Mouse (Mus musculus): Measurements from ENCODE around the gene Gap43.
A peak's percentile ranks its signal among the peaks of the same experiment; 100 is the strongest.
"Not testable (repeated sequence)": the region's sequence is repeated elsewhere in the genome, so short reads cannot be mapped to it uniquely, and the experiment has no call there.

Gene Gap43

GRCm38 (mm10) chr16:42294056-42294455, 46.4 kb downstream of the Gap43 start:
- DNase-seq = no peak

GRCm38 (mm10) chr16:42291572-42291971, 48.9 kb downstream of the Gap43 start:
- no peak for DNase-seq

DNA sequence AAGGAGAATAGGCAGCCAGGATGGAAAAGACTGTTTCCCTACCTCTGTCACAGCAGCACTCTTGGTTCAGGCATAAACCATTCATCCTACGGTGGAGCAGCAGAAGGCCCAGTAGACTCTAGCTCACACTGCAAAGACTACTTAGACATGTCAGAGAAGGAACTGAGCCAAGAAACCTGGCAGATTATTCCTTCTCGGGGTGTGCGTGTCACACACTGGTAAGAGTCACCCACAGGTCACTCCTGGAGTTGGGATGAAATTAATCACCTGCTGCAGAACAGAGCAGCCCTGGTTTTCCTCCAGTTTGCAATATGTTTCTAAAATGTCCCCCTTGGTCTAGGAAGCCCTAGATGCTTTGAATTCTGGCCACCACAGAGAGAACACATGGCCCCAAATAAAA, 56.4 kb downstream of the Gap43 start:
- no peak for DNase-seq

DNA sequence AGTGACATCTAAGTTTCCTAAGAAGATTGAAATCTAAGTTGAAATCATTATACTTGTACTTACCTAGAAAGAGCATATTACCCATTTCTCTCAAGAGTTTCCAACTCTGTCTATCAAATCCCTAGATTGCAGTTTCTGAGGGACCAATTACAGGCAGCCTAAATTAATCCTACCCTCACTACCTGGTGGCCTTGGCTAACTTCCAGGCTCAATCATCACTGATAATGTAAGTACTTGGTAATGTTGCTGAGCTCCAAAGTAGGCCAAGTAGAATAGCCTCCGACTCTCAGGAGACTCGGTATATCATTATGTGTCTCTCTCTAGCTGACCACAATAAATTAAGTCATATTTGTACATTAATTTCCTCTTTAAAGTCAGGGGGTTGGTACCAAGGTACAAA, 62.7 kb downstream of the Gap43 start:
- no peak for DNase-seq

- DNase-seq = no peak
Measured at GRCm38 (mm10) chr16:42277268-42277667, 63.2 kb downstream of the Gap43 start.

DNA sequence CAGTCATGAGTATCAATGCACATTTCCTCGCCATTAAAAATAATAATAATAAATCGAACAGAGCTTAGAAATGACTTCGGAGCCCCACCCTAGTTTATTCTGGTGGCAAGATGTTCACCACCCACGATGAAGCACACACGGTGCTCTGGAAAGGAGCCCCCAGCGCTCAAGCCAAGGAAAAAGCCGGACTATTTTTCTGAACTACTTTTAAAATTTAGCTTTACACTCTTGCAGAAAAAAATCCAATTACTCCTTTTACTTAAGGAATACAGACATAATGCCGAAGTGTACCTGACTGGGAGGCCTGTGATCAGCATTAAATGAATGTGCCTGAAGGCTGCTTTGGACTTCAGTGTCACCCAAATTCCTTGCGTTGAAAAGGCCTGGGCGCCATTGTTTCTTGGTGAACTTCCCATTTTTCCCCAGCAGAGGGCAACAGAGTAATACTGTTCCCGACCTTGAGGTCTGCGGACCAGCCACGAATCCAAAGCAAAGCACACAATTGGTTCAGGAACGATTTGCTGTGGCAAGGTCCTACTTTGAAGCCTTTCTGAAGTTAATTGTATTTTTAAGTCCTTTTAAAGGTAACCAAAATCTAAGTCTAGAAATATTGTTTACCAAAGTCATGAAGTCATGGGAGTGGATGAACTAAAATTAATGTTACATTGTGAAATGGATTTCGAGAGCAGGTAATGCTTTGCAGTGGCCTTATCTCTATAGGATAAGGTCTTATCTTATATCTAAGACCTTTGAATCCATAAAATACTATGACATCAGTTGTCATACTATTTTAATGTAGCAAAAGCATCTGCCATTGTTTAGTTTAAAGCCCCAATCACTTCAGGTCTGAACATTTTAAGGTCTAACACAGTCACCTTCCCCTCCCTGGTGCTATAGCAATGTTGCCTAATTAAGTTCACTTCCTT, 64.0 kb downstream of the Gap43 start:
- peak; percentile 45 for DNase-seq

DNA sequence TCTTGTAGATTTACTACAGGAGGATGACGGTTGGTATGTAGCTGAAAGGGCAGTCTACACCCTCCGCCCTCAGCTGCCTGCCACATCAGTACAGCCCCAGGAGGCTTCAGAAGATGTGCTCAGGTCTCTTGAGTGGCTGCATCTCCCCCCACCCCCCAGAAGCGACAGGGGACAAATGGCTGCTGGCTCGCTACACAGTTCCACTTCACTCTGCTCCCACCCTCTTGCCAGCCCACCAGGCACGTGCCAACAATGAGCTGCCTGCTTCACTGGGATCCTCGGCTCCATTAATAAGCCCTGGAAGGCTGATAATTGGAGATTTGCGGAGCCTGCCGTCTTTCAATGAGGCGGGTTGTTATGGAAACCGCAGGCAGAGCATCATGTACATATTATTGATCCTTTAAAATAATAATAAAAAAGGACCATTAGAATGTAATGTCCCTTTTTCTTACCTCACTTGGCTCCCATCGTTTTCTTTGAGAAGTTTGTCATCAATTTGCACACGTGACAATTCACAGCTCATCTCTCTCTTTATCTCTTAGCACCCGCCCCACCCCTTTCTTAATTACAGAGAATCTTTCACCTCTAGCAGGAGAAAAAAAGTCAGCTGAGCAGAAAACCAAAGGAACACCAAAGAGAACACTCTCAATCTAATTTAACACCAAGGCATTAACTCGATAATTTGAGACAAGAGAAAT, 64.8 kb downstream of the Gap43 start:
- no peak for DNase-seq

- no peak for DNase-seq
Measured at GRCm38 (mm10) chr16:42271213-42271612, 69.2 kb downstream of the Gap43 start.

DNA sequence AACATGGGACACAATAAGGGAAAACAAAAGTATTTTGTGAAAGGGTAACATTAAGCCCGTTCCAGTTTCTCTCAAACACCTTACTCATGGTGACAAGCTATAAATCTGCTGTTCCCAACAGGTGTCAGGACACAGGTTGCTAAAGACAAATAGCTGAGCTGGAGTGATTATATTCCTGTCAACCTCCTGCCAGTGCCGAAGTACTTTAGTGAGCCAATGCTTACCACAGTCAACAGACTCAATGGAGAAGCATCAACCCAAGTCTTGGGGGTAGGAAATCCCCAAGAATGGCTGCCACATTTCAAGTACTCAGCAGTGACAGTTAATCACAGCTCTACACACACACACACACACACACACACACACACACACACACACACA, 70.9 kb downstream of the Gap43 start:
- DNase-seq = no peak

GRCm38 (mm10) chr16:42268843-42269586, 71.4 kb downstream of the Gap43 start:
- no peak for DNase-seq

DNA sequence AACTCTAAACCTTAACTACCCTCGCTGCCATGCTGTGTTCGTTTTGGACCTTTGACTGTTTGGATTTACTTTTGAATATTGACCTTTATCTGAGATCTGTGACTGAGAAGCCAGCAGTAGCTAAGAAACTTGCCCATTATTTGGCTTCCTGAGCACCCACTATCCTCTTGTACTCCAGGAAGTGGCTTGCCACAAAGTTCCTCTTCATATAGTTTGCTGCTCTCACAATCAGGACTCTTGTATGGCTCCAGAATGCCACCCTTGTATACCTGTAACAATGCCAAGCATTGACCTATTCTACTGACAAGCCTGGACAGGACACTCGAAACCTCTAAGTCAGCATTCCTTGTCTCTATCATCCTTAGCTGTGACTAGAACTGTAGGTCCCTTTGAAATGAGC, 75.3 kb downstream of the Gap43 start:
- no peak for DNase-seq

- no peak for DNase-seq
Measured at GRCm38 (mm10) chr16:42262935-42263542, 77.4 kb downstream of the Gap43 start.

- DNase-seq = no peak
Measured at GRCm38 (mm10) chr16:42255693-42256092, 84.8 kb downstream of the Gap43 start.

GRCm38 (mm10) chr16:42255222-42255621, 85.2 kb downstream of the Gap43 start:
- no peak for DNase-seq

DNA sequence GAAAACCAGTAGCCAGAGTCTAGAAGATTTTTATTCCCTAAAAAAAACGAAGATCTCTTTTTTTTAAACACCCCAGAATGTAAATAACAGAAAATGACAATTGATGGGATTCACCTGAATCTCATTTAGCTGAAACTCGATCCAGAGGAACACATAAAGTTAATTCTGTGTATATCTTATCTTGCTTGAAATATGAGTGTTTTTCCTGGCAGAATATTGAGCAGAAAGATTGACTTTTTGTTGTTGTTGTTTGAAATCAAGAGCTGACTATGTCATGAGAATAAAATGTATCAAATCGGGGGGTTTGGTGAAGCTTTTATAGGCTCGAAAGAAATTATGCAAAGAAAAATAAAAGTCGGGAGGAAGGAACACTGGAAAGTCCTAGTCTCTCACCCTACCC, 88.2 kb downstream of the Gap43 start:
- DNase-seq = no peak

- not testable (repeated sequence) for DNase-seq
Measured at GRCm38 (mm10) chr16:42244121-42244520, 96.3 kb downstream of the Gap43 start.

DNA sequence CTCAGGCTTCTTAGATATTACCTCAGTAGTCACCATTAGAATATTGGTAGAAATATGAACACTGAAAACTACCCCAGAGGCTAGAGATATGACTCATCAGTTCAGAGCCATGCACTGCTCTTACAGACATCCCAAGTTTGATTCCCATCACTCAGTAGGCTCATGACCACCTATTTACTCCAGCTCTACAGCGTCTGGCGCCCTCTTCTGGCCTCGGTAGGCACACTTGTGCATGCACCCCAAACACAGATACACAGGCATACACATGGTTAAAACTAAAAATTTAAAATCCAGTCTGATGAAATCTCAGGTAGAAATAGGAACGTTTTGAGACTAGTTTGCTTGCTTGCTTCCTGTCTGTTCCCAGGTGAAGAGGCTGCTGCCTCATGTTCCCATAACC, 109.1 kb downstream of the Gap43 start:
- no peak for DNase-seq

All from kidney, adult 11 months (tissue).